In the genomic region with DNA sequence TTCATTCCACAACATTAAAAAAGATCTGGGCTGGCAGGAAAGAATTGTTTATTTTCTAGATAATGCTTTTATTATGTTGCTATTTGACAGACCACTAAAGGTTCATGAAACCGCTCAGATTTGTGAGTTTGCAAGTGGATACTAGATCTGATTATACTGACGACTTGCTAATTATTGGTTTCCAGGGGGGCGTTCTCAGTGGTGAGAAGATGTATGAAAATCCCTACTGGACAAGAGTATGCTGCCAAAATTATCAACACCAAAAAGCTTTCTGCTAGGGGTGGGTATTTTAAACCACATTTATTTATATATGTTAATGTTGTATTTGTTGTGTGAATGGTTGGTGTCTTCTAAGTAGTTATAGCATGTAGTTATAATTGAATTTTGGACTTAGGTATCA, we compare ENCODE assay signal across 9 mouse cellular contexts. TPM values are rescaled to one million over a fixed set of nuclear protein-coding genes. Genes with fewer than 3 reads are reported as not detected.
DNase-seq lines count a peak whose midpoint lies in the region; ATAC-seq and TF ChIP-seq lines count a peak whose summit lies in the region.
"Had no signal": no experiment of that assay in that cellular context is flagged by ENCODE, and none has a peak within 500 bp of the region (broad histone marks: within the 10 kb centered on the region; RNA-seq: fewer than 3 reads in every experiment).

No protein-coding gene starts in this region.

- H3K27me3 ChIP-seq in heart, embryonic 12.5 days (replicated peaks): no peaks in the 10 kb centered on the region
- H3K27me3 ChIP-seq in C2C12 (ENCODE audit: control insufficient read depth, insufficient read depth, insufficient read length): no peaks in the 10 kb centered on the region
- H3K27me3 ChIP-seq in forebrain, embryonic 16.5 days (replicated peaks; ENCODE audit: control insufficient read depth, insufficient read depth, low read length): no peaks in the 10 kb centered on the region
- H3K27me3 ChIP-seq in midbrain, embryonic 10.5 days (ENCODE audit: low read depth, poor library complexity, severe bottlenecking): peaks cover 13% of the 10 kb centered on the region; the same call in 1 of the 2 replicates

- peaks cover 69% of the 10 kb centered on the region for H3K79me2 ChIP-seq in C2C12 (ENCODE audit: control insufficient read depth, insufficient read depth)

- no peak for ATAC-seq in heart, embryonic 12.5 days (ENCODE audit: insufficient number of reproducible peaks, low FRiP score)
- no peak for ATAC-seq in forebrain, embryonic 16.5 days

- WGBS in heart, embryonic 12.5 days: 39% methylated on average over 3 of the region's 3 CpGs
- WGBS in forebrain, embryonic 16.5 days: 23% methylated on average over 3 of the region's 3 CpGs
- 50% methylated on average over 3 of the region's 3 CpGs for WGBS in midbrain, embryonic 10.5 days

- peak overlapping the region; percentile 58 for H3K4me2 ChIP-seq in heart, embryonic 12.5 days
- peak overlapping the region; percentile 67 for H3K4me2 ChIP-seq in forebrain, embryonic 16.5 days (ENCODE audit: low read length)

- H3K9ac ChIP-seq in heart, embryonic 12.5 days: no peak overlapping the region
- no peak overlapping the region for H3K9ac ChIP-seq in forebrain, embryonic 16.5 days (replicated peaks; ENCODE audit: low read depth, low read length)

- TF ChIP-seq CTCF in C2C12 (IDR thresholded peaks at IDR 0.05; ENCODE audit: control insufficient read depth, insufficient read depth, insufficient read length): no peak

- H3K79me3 ChIP-seq in C2C12 (ENCODE audit: low read depth): peaks cover 61% of the 10 kb centered on the region

- intact Hi-C loops in left cerebral cortex, postnatal 4 days (cut with DNase I): loop anchor here (5.0 to 10.0 kb wide), 2 partner anchors 176 to 303 kb away; no protein-coding TSS in a partner anchor

- DNase-seq in heart, adult 18-20 months: no peak
- DNase-seq in midbrain, embryonic 10.5 days (ENCODE audit: low spot score): no peak
- DNase-seq in left cerebral cortex, postnatal 4 days: no peak
- DNase-seq in cerebellum, postnatal 25 days: no peak
- no peak for DNase-seq in ovary, postnatal 14 days (ENCODE audit: low spot score)
- DNase-seq: thymus, postnatal 25 days had no signal

- H3ac ChIP-seq in C2C12 (ENCODE audit: control insufficient read depth, insufficient read length, low read depth): no peak overlapping the region

- H3K4me1 ChIP-seq in heart, embryonic 12.5 days (replicated peaks): peaks cover 16% of the 10 kb centered on the region; the same call in 1 of the 2 replicates
- H3K4me1 ChIP-seq in forebrain, embryonic 16.5 days (replicated peaks; ENCODE audit: control insufficient read depth, insufficient read depth, low read length): peaks cover 9% of the 10 kb centered on the region
- peaks cover 10% of the 10 kb centered on the region for H3K4me1 ChIP-seq in midbrain, embryonic 10.5 days

- H3K36me3 ChIP-seq in heart, embryonic 12.5 days: peaks cover 24% of the 10 kb centered on the region
- peaks cover 32% of the 10 kb centered on the region for H3K36me3 ChIP-seq in C2C12 (ENCODE audit: control insufficient read depth, insufficient read depth)
- 0 out of 2 replicates have a peak, but pooled peaks cover 3% of the 10 kb centered on the region for H3K36me3 ChIP-seq in forebrain, embryonic 16.5 days (ENCODE audit: control insufficient read depth, insufficient read depth)
- no peaks in the 10 kb centered on the region for H3K36me3 ChIP-seq in midbrain, embryonic 10.5 days

- H3K4me3 ChIP-seq in heart, embryonic 12.5 days: peak overlapping the region; percentile 95
- H3K4me3 ChIP-seq in C2C12 (ENCODE audit: insufficient read depth, poor library complexity, severe bottlenecking): peak overlapping the region; percentile 82
- peak overlapping the region; percentile 14 for H3K4me3 ChIP-seq in forebrain, embryonic 16.5 days (replicated peaks; ENCODE audit: low read length)
- H3K4me3 ChIP-seq in midbrain, embryonic 10.5 days: peak overlapping the region; percentile 71; the same call in 1 of the 2 replicates

- H3K27ac ChIP-seq in heart, embryonic 12.5 days (ENCODE audit: poor library complexity, severe bottlenecking): no peak overlapping the region
- H3K27ac ChIP-seq in forebrain, embryonic 16.5 days (ENCODE audit: low read length): no peak overlapping the region
- H3K27ac ChIP-seq in midbrain, embryonic 10.5 days (replicated peaks): no peak overlapping the region

- H3K9me3 ChIP-seq in heart, embryonic 12.5 days (replicated peaks): peaks cover 2% of the 10 kb centered on the region; the same call in 1 of the 2 replicates
- no peaks in the 10 kb centered on the region for H3K9me3 ChIP-seq in forebrain, embryonic 16.5 days (ENCODE audit: control insufficient read depth, low read length)
- no peaks in the 10 kb centered on the region for H3K9me3 ChIP-seq in midbrain, embryonic 10.5 days (replicated peaks)

TF ChIP-seq in C2C12, 6 proteins besides CTCF, POLR2A, EP300 and RAD21:
- TF ChIP-seq MAX (IDR thresholded peaks at IDR 0.05) (no peak), MYOD1 (IDR thresholded peaks at IDR 0.05; ENCODE audit: control insufficient read depth, insufficient read length, low read depth) (no peak), FOSL1 (IDR thresholded peaks at IDR 0.05; ENCODE audit: insufficient read depth, low read length, poor library complexity, severe bottlenecking) (no peak), MYOG (IDR thresholded peaks at IDR 0.05; ENCODE audit: control insufficient read depth, extremely low read depth, insufficient read length) (no peak), CEBPB (IDR thresholded peaks at IDR 0.05; ENCODE audit: low read depth) (no peak), USF1 (IDR thresholded peaks at IDR 0.05; ENCODE audit: low read depth) (no peak)

RNA-seq across cellular contexts. Expression of gene Camk2d, which starts 2.8 kb away (rescaled TPM):
- polyA plus RNA-seq in heart, embryonic 12.5 days (2016; fragmentation: Nextera tagmentation; extraction: Ambion mirVana): 125 and 136 TPM in 2 replicates
- total RNA-seq in heart, adult 18-20 months (2021): 100 to 1,000 TPM; 132 to 135 TPM
- polyA plus RNA-seq in C2C12 (2012; fragmentation: generic; extraction: Trizol): 23.5 TPM
- polyA plus RNA-seq in forebrain, embryonic 16.5 days (2015; fragmentation: Nextera tagmentation; extraction: Ambion mirVana): 30.2 and 40.6 TPM in 2 replicates
- polyA plus RNA-seq in midbrain, embryonic 10.5 days (2016; fragmentation: Nextera tagmentation; extraction: Ambion mirVana): 11.7 and 13.0 TPM in 2 replicates
- total RNA-seq in left cerebral cortex, postnatal 4 days (2021): 10 to 100 TPM; 74.5 to 96.9 TPM

Comparison
In these comparisons a context has a peak if more than half of its experiments do, and no peak if none do; other contexts are left out.
1. H3K4me3 ChIP-seq: peak in every context shown above with its lines; median percentile 95 in heart, embryonic 12.5 days; 82 in C2C12; 71 in midbrain, embryonic 10.5 days; 14 in forebrain, embryonic 16.5 days.